Mouse (Mus musculus) MEL (cell line): ENCODE data around the gene Emilin2. TPM values are rescaled to one million over a fixed set of nuclear protein-coding genes. Genes with fewer than 3 reads are reported as not detected.

Experiments used
- DNase-seq: peaks from one replicate; pipeline ENCODE4 v3.0.0; 2011; ENCODE audit warnings: low read depth, low spot score
- H3K27ac ChIP-seq: 2 replicates; pipeline ENCODE4 v1.5.1; 2012; ENCODE audit warnings: low read depth, mild to moderate bottlenecking, control low read depth, low read length, moderate library complexity; ENCODE audit not compliant: control insufficient read depth
- H3K27me3 ChIP-seq, 2 experiments: fragments of 150-350 bp in 1 of 2; sonication (generic) in 1 of 2; 2 replicates each; pipeline ENCODE4 v1.6.1; 2012; ENCODE audit warnings: low read length in 2 of 2, mild to moderate bottlenecking in 2 of 2, improper control_type of control experiment in 1 of 2, moderate library complexity in 1 of 2; ENCODE audit not compliant: insufficient read depth in 2 of 2, control insufficient read depth in 1 of 2
- H3K36me3 ChIP-seq, 2 experiments: 2 replicates each; pipeline ENCODE4 v1.6.1; 2012 to 2014; ENCODE audit warnings: low read length in 2 of 2, improper control_type of control experiment in 1 of 2, inconsistent platforms in 1 of 2, mild to moderate bottlenecking in 1 of 2; ENCODE audit not compliant: insufficient read depth in 2 of 2, control insufficient read depth in 1 of 2
- H3K4me1 ChIP-seq, 2 experiments: fragments of 150-350 bp in 1 of 2; sonication (generic) in 1 of 2; 2 replicates each; pipeline ENCODE4 v1.6.1; 2012; ENCODE audit warnings: low read length in 2 of 2, improper control_type of control experiment in 1 of 2, mild to moderate bottlenecking in 1 of 2; ENCODE audit not compliant: insufficient read depth in 2 of 2, control insufficient read depth in 1 of 2
- H3K4me3 ChIP-seq, 2 experiments: fragments of 150-350 bp in 1 of 2; sonication (generic) in 1 of 2; 2 replicates each; pipeline ENCODE4 v1.5.1; 2012; ENCODE audit warnings: low read depth in 2 of 2, low read length in 2 of 2, mild to moderate bottlenecking in 2 of 2, moderate library complexity in 2 of 2, control low read depth in 1 of 2, improper control_type of control experiment in 1 of 2; ENCODE audit not compliant: control insufficient read depth in 1 of 2, insufficient read depth in 1 of 2
- H3K79me2 ChIP-seq: 2 replicates; pipeline ENCODE4 v1.6.1; 2012; ENCODE audit warnings: mild to moderate bottlenecking, low read length, moderate library complexity; ENCODE audit not compliant: control insufficient read depth, poor library complexity, insufficient read depth
- H3K9ac ChIP-seq: 2 replicates; pipeline ENCODE4 v1.6.1; 2012; ENCODE audit warnings: low read depth, mild to moderate bottlenecking, control low read depth, low read length, moderate library complexity; ENCODE audit not compliant: control insufficient read depth, poor library complexity, severe bottlenecking
- H3K9me3 ChIP-seq: fragments of 150-350 bp; sonication (generic); replicated peaks from 2 replicates; pipeline ENCODE4 v1.6.1; 2012; ENCODE audit warnings: mild to moderate bottlenecking, low read length, improper control_type of control experiment, moderate library complexity; ENCODE audit not compliant: insufficient read depth
- CHD2 ChIP-seq: IDR thresholded peaks from 2 replicates; pipeline ENCODE4 v1.6.1; 2011; ENCODE audit warnings: low read length, improper control_type of control experiment
- CTCF ChIP-seq, 3 experiments: IDR thresholded peaks in 2 of 3; conservative IDR thresholded peaks in 1 of 3; 2 replicates each; pipeline ENCODE4 v1.5.1; 2011 to 2012; ENCODE audit warnings: low read length in 3 of 3, low read depth in 2 of 3, mild to moderate bottlenecking in 2 of 3, improper control_type of control experiment in 1 of 3, inconsistent platforms in 1 of 3, mixed read lengths in 1 of 3, moderate library complexity in 1 of 3; ENCODE audit not compliant: control insufficient read depth in 1 of 3, insufficient read depth in 1 of 3, poor library complexity in 1 of 3, severe bottlenecking in 1 of 3
- E2F4 ChIP-seq: IDR thresholded peaks from 2 replicates; pipeline ENCODE4 v1.6.1; 2011; ENCODE audit warnings: low read depth, low read length, improper control_type of control experiment, borderline replicate concordance
- EP300 ChIP-seq, 2 experiments: IDR thresholded peaks; 2 replicates each; pipeline ENCODE4 v1.6.1; 2011; ENCODE audit warnings: improper control_type of control experiment in 2 of 2, low read length in 2 of 2, low read depth in 1 of 2, mild to moderate bottlenecking in 1 of 2
- ETS1 ChIP-seq: IDR thresholded peaks from 2 replicates; pipeline ENCODE4 v1.6.1; 2012; ENCODE audit warnings: low read depth, mild to moderate bottlenecking, inconsistent platforms, low read length, improper control_type of control experiment, moderate library complexity
- GATA1 ChIP-seq: IDR thresholded peaks from 2 replicates; pipeline ENCODE4 v1.6.1; 2011; ENCODE audit warnings: low read depth, low read length, improper control_type of control experiment
- HCFC1 ChIP-seq: IDR thresholded peaks from 2 replicates; pipeline ENCODE4 v1.6.1; 2012; ENCODE audit warnings: low read depth, mild to moderate bottlenecking, inconsistent platforms, low read length, improper control_type of control experiment, moderate library complexity
- KAT2A ChIP-seq: conservative IDR thresholded peaks from 2 replicates; pipeline ENCODE4 v1.6.1; 2012; ENCODE audit warnings: low read depth, low read length, improper control_type of control experiment, inconsistent platforms
- MAFK ChIP-seq: IDR thresholded peaks from 2 replicates; pipeline ENCODE4 v1.6.1; 2011; ENCODE audit warnings: low read depth, mild to moderate bottlenecking, low read length, improper control_type of control experiment, borderline replicate concordance
- MAX ChIP-seq: IDR thresholded peaks from 2 replicates; pipeline ENCODE4 v1.6.1; 2011; ENCODE audit warnings: low read length, improper control_type of control experiment
- NELFE ChIP-seq: IDR thresholded peaks from 2 replicates; pipeline ENCODE4 v1.6.1; 2011; ENCODE audit warnings: low read depth, low read length, improper control_type of control experiment
- POLR2A ChIP-seq, 2 experiments: IDR thresholded peaks; 2 replicates each; pipeline ENCODE4 v1.6.1; 2011 to 2012; ENCODE audit warnings: low read length in 2 of 2, mild to moderate bottlenecking in 2 of 2, control low read depth in 1 of 2, improper control_type of control experiment in 1 of 2, low read depth in 1 of 2, moderate library complexity in 1 of 2; ENCODE audit not compliant: control insufficient read depth in 1 of 2, insufficient read depth in 1 of 2, poor library complexity in 1 of 2
- POLR2AphosphoS2 ChIP-seq: IDR thresholded peaks from 2 replicates; pipeline ENCODE4 v1.6.1; 2011; ENCODE audit warnings: low read length, improper control_type of control experiment
- POLR2AphosphoS5 ChIP-seq: IDR thresholded peaks from 2 replicates; pipeline ENCODE4 v1.6.1; 2012; ENCODE audit warnings: low read depth, borderline replicate concordance, mild to moderate bottlenecking, inconsistent platforms, low read length, moderate library complexity, mixed read lengths
- RAD21 ChIP-seq: IDR thresholded peaks from 2 replicates; pipeline ENCODE4 v1.6.1; 2011; ENCODE audit warnings: mild to moderate bottlenecking, low read depth, low read length, improper control_type of control experiment
- SMC3 ChIP-seq: IDR thresholded peaks from 2 replicates; pipeline ENCODE4 v1.6.1; 2011; ENCODE audit warnings: low read depth, low read length, improper control_type of control experiment
- TAL1 ChIP-seq: IDR thresholded peaks from 2 replicates; pipeline ENCODE4 v1.6.1; 2012; ENCODE audit warnings: mild to moderate bottlenecking, inconsistent platforms, low read length, moderate library complexity, mixed read lengths
- USF1 ChIP-seq: IDR thresholded peaks from 2 replicates; pipeline ENCODE4 v1.6.1; 2014; ENCODE audit warnings: low read depth, mild to moderate bottlenecking, inconsistent platforms, low read length, improper control_type of control experiment, moderate library complexity
- USF2 ChIP-seq, 2 experiments: IDR thresholded peaks; 2 replicates each; pipeline ENCODE4 v1.6.1; 2011 to 2012; ENCODE audit warnings: improper control_type of control experiment in 2 of 2, low read length in 2 of 2, borderline replicate concordance in 1 of 2, inconsistent platforms in 1 of 2, low read depth in 1 of 2, mild to moderate bottlenecking in 1 of 2; ENCODE audit not compliant: insufficient read depth in 1 of 2
- ZKSCAN1 ChIP-seq: IDR thresholded peaks from 2 replicates; pipeline ENCODE4 v1.6.1; 2012; ENCODE audit warnings: low read depth, mild to moderate bottlenecking, inconsistent platforms, low read length, improper control_type of control experiment, moderate library complexity
- ZMIZ1 ChIP-seq: IDR thresholded peaks from 2 replicates; pipeline ENCODE4 v1.6.1; 2012; ENCODE audit warnings: low read depth, mild to moderate bottlenecking, inconsistent platforms, low read length, improper control_type of control experiment, moderate library complexity
- polyA plus RNA-seq, 2 experiments: library from polyadenylated mRNA; stranded (reverse) in 1 of 2; unstranded in 1 of 2; fragments of >175 nt in 1 of 2; fragments of >200 nt in 1 of 2; gene quantifications; 2 replicates each; pipeline versions ENCODE4 v1.2.1 to v1.2.4; 2012; ENCODE audit warnings: low replicate concordance in 2 of 2, low read depth in 1 of 2; ENCODE audit not compliant: insufficient read length in 2 of 2, insufficient read depth in 1 of 2, missing spikeins in 1 of 2
- total RNA-seq: library from RNA; depleted of rRNA; stranded (reverse); fragments of 300-350 nt; gene quantifications from 2 replicates; pipeline ENCODE4 v1.2.3, GENCODE M21; 2012

Gene Emilin2
- total and polyA plus RNA-seq, 3 experiments = 37.4 to 95.5 (median 92.6) TPM

DNA sequence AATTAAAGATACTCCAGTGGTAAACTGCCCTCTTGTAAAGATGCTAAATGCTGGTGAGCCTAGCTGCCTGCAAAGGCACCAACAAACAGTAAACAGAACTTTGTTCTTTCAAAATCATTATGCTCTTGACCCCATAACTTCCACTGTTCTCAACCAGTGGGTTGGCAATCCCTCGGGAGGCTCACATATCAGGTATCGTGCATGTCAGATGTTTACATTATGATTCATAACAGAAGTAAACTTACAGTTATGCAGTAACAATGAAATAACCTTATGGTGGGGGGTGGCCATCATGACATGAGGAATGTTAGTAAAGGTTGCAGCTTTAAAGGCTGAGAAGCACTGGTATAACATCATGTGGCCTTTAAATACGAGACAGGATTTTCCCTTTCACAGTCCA, 43.7 kb upstream of the Emilin2 start:
- H3K4me3 ChIP-seq = no peak overlapping the region
- H3K27me3 ChIP-seq = no peaks in the 10 kb centered on the region
- H3K36me3 ChIP-seq = peaks cover 0 to 31% of the 10 kb centered on the region in 2 experiments; a peak in 2 of 4 replicates
- DNase-seq = no peak
- no peaks in the 10 kb centered on the region for H3K79me2 ChIP-seq
- H3K9ac ChIP-seq = no peak overlapping the region
- TF ChIP-seq MAX (no peak), USF1 (no peak), GATA1 (no peak), RAD21 (no peak), E2F4 (no peak), CTCF (IDR thresholded peaks at IDR 0.05 in 2 of 3, conservative IDR thresholded peaks at IDR 0.05 in 1 of 3; ENCODE audit: control insufficient read depth in 1 of 3, insufficient read depth in 1 of 3, low read depth in 2 of 3, low read length in 3 of 3, poor library complexity in 1 of 3, severe bottlenecking in 1 of 3) (no peak), NELFE (no peak), KAT2A (no peak)
- no peak overlapping the region for H3K27ac ChIP-seq
- no peaks in the 10 kb centered on the region for H3K4me1 ChIP-seq
- H3K9me3 ChIP-seq = no peaks in the 10 kb centered on the region

- Histone ChIP-seq H3K27ac (no peak overlapping the region), H3K36me3 (peaks cover 0 to 23% of the 10 kb centered on the region in 2 experiments; a peak in 2 of 4 replicates), H3K79me2 (no peaks in the 10 kb centered on the region), H3K9me3 (no peaks in the 10 kb centered on the region), H3K4me3 (no peak overlapping the region), H3K4me1 (no peaks in the 10 kb centered on the region), H3K9ac (no peak overlapping the region), H3K27me3 (no peaks in the 10 kb centered on the region)
- DNase-seq = no peak
- TF ChIP-seq POLR2A (IDR thresholded peaks at IDR 0.05; ENCODE audit: control insufficient read depth in 1 of 2, insufficient read depth in 1 of 2, low read depth in 1 of 2, low read length in 2 of 2, poor library complexity in 1 of 2) = no peak
- TF ChIP-seq CHD2 = no peak
- TF ChIP-seq ETS1 = no peak
- TF ChIP-seq TAL1 = no peak
- no peak for TF ChIP-seq SMC3
- no peak for TF ChIP-seq NELFE
- no peak for TF ChIP-seq ZKSCAN1
- TF ChIP-seq USF1 = no peak
- no peak for TF ChIP-seq EP300 (IDR thresholded peaks at IDR 0.05; ENCODE audit: low read depth in 1 of 2, low read length in 2 of 2)
- no peak for TF ChIP-seq HCFC1
- no peak for TF ChIP-seq MAX
- TF ChIP-seq MAFK = no peak
- no peak for TF ChIP-seq USF2 (IDR thresholded peaks at IDR 0.05; ENCODE audit: borderline replicate concordance in 1 of 2, insufficient read depth in 1 of 2, low read depth in 1 of 2, low read length in 2 of 2)
- no peak for TF ChIP-seq ZMIZ1
- no peak for TF ChIP-seq POLR2AphosphoS5
- TF ChIP-seq POLR2AphosphoS2 = no peak
- no peak for TF ChIP-seq KAT2A
- no peak for TF ChIP-seq RAD21
- no peak for TF ChIP-seq GATA1
Observed at GRCm38 (mm10) chr17:71354205-71354604, 42.4 kb upstream of the Emilin2 start.
